Mouse (Mus musculus) heart, adult 2 months (tissue): ENCODE measurements around the gene Anks1b. TPM values are rescaled to one million over a fixed set of nuclear protein-coding genes. Genes with fewer than 3 reads are reported as not detected.

Experiments
- DNase-seq, 2 experiments: peaks; one replicate each; pipeline ENCODE4 v3.0.0; 2021
- H3K27ac ChIP-seq: fragments of 200-600 bp; 2 replicates; pipeline ENCODE4 v1.8.1; 2022
- H3K27me3 ChIP-seq: fragments of 200-500 bp; 2 replicates; pipeline ENCODE4 v1.6.1; 2012; ENCODE audit warnings: mild to moderate bottlenecking, low read length, inconsistent platforms, mixed read lengths; ENCODE audit not compliant: control insufficient read depth, insufficient read depth
- H3K36me3 ChIP-seq: fragments of 200-500 bp; 2 replicates; pipeline ENCODE4 v1.6.1; 2012; ENCODE audit warnings: low read length, inconsistent platforms; ENCODE audit not compliant: control insufficient read depth, insufficient read depth
- H3K4me1 ChIP-seq: fragments of 200-500 bp; 2 replicates; pipeline ENCODE4 v1.6.1; 2011; ENCODE audit warnings: low read length; ENCODE audit not compliant: control insufficient read depth, insufficient read depth
- H3K4me3 ChIP-seq: fragments of 200-600 bp; 2 replicates; pipeline ENCODE4 v1.8.1; 2022
- H3K79me2 ChIP-seq: fragments of 200-500 bp; replicated peaks from 2 replicates; pipeline ENCODE4 v1.6.1; 2012; ENCODE audit warnings: mild to moderate bottlenecking, inconsistent platforms, low read length, moderate library complexity, mixed read lengths; ENCODE audit not compliant: control insufficient read depth, insufficient read depth
- H3K9ac ChIP-seq: fragments of 200-500 bp; 2 replicates; pipeline ENCODE4 v1.6.1; 2012; ENCODE audit warnings: low read depth, mild to moderate bottlenecking, control low read depth, inconsistent platforms, low read length, mixed read lengths
- CTCF ChIP-seq: fragments of 200-600 bp; IDR thresholded peaks from 2 replicates; pipeline ENCODE4 v1.8.1; 2022; ENCODE audit warnings: antibody characterized with exemption, mild to moderate bottlenecking, moderate library complexity
- EP300 ChIP-seq: fragments of 200-500 bp; IDR thresholded peaks from 2 replicates; pipeline ENCODE4 v1.6.1; 2011; ENCODE audit warnings: low read depth, low read length, control low read depth; ENCODE audit not compliant: insufficient read depth
- POLR2A ChIP-seq: fragments of 200-500 bp; IDR thresholded peaks from 2 replicates; pipeline ENCODE4 v1.6.1; 2011; ENCODE audit warnings: mild to moderate bottlenecking, low read depth, low read length, control low read depth; ENCODE audit not compliant: insufficient read depth
- WGBS: fragments of 180-500 bp; shearing (Covaris S2); methylation state at CpG from one replicate; pipeline ENCODE4 v1.1.7; 2018; 5-methylcytosine and 5-hydroxymethylcytosine counted together
- intact Hi-C: fragments of 180-260 bp; cut with DNase I; formaldehyde crosslinking; loops from one replicate; pipeline ENCODE4 v1.15.1; 2025
- polyA plus RNA-seq: library from polyadenylated mRNA; depleted of rRNA; stranded (reverse); fragments of >200 nt; gene quantifications from 2 replicates; pipeline ENCODE4 v1.2.3, GENCODE M21; 2012
- total RNA-seq, 2 experiments: library from RNA; stranded (reverse); gene quantifications; 2 replicates each; pipeline ENCODE4 v1.2.3; 2021

The Anks1b gene
- total and polyA plus RNA-seq, 3 experiments = 0.16 to 0.80 (median 0.52) TPM

GRCm38 (mm10) chr10:90081630-90082029 is 208.3 kb downstream of the Anks1b start:
- H3K27me3 ChIP-seq = no peaks in the 10 kb centered on the region
- DNase-seq = no peak
- H3K9ac ChIP-seq = no peak overlapping the region
- no peak overlapping the region for H3K4me3 ChIP-seq
- 15% methylated on average over 7 of the region's 7 CpGs for WGBS
- no peak overlapping the region for H3K27ac ChIP-seq
- TF ChIP-seq CTCF (peak; percentile 85), POLR2A (no peak), EP300 (no peak)
- no peaks in the 10 kb centered on the region for H3K79me2 ChIP-seq
- intact Hi-C loops = loop anchor here (1.0 kb wide), 1 partner anchor 609 kb away; no protein-coding TSS in a partner anchor
- H3K4me1 ChIP-seq = no peaks in the 10 kb centered on the region
- no peaks in the 10 kb centered on the region for H3K36me3 ChIP-seq

- Histone ChIP-seq H3K27ac (no peak overlapping the region), H3K36me3 (no peaks in the 10 kb centered on the region), H3K9ac (no peak overlapping the region), H3K79me2 (no peaks in the 10 kb centered on the region), H3K4me3 (no peak overlapping the region), H3K27me3 (no peaks in the 10 kb centered on the region), H3K4me1 (no peaks in the 10 kb centered on the region)
- no peak for DNase-seq
- intact Hi-C loops = no loop called here
- TF ChIP-seq CTCF = no peak
- no peak for TF ChIP-seq POLR2A
- TF ChIP-seq EP300 = no peak
- WGBS = 83% methylated on average over 6 of the region's 6 CpGs
Measured at GRCm38 (mm10) chr10:90093877-90094276, 220.6 kb downstream of the Anks1b start.

- intact Hi-C loops = no loop called here
- Histone ChIP-seq H3K79me2 (no peaks in the 10 kb centered on the region), H3K36me3 (no peaks in the 10 kb centered on the region), H3K4me1 (no peaks in the 10 kb centered on the region), H3K27me3 (no peaks in the 10 kb centered on the region), H3K27ac (no peak overlapping the region), H3K9ac (no peak overlapping the region), H3K4me3 (no peak overlapping the region)
- 50% methylated on average over 5 of the region's 5 CpGs for WGBS
- TF ChIP-seq EP300 (no peak), POLR2A (no peak), CTCF (no peak)
- DNase-seq = peak; percentile 28 to 38
Measured at GRCm38 (mm10) chr10:90112662-90113061, 239.4 kb downstream of the Anks1b start.

- TF ChIP-seq POLR2A (no peak), CTCF (no peak), EP300 (no peak)
- H3K4me1 ChIP-seq = no peaks in the 10 kb centered on the region
- DNase-seq = no peak
- WGBS = 43% methylated on average over 3 of the region's 3 CpGs
- no peaks in the 10 kb centered on the region for H3K27me3 ChIP-seq
- intact Hi-C loops = no loop called here
- no peak overlapping the region for H3K27ac ChIP-seq
- no peak overlapping the region for H3K4me3 ChIP-seq
- no peak overlapping the region for H3K9ac ChIP-seq
- H3K79me2 ChIP-seq = no peaks in the 10 kb centered on the region
- H3K36me3 ChIP-seq = no peaks in the 10 kb centered on the region
Measured at GRCm38 (mm10) chr10:90116867-90117266, 243.6 kb downstream of the Anks1b start.

GRCm38 (mm10) chr10:90117836-90118235 is 244.5 kb downstream of the Anks1b start:
- H3K4me1 ChIP-seq = no peaks in the 10 kb centered on the region
- H3K27ac ChIP-seq = no peak overlapping the region
- H3K9ac ChIP-seq = no peak overlapping the region
- WGBS = 82% methylated on average over 2 of the region's 2 CpGs
- intact Hi-C loops = no loop called here
- TF ChIP-seq EP300 (no peak), CTCF (no peak), POLR2A (no peak)
- H3K36me3 ChIP-seq = no peaks in the 10 kb centered on the region
- H3K79me2 ChIP-seq = no peaks in the 10 kb centered on the region
- no peak for DNase-seq
- H3K4me3 ChIP-seq = no peak overlapping the region
- H3K27me3 ChIP-seq = no peaks in the 10 kb centered on the region

GRCm38 (mm10) chr10:90137538-90137937 is 264.2 kb downstream of the Anks1b start:
- Histone ChIP-seq H3K4me1 (no peaks in the 10 kb centered on the region), H3K9ac (no peak overlapping the region), H3K27me3 (no peaks in the 10 kb centered on the region), H3K27ac (no peak overlapping the region), H3K79me2 (no peaks in the 10 kb centered on the region), H3K4me3 (no peak overlapping the region), H3K36me3 (no peaks in the 10 kb centered on the region)
- intact Hi-C loops = no loop called here
- no peak for DNase-seq
- TF ChIP-seq POLR2A = no peak
- TF ChIP-seq EP300 = no peak
- no peak for TF ChIP-seq CTCF

- Histone ChIP-seq H3K79me2 (no peaks in the 10 kb centered on the region), H3K4me3 (no peak overlapping the region), H3K36me3 (no peaks in the 10 kb centered on the region), H3K27me3 (no peaks in the 10 kb centered on the region), H3K27ac (no peak overlapping the region), H3K4me1 (no peaks in the 10 kb centered on the region), H3K9ac (no peak overlapping the region)
- no peak for DNase-seq
- TF ChIP-seq POLR2A (no peak), CTCF (no peak)
- intact Hi-C loops = no loop called here
Measured at GRCm38 (mm10) chr10:90140947-90141346, 267.6 kb downstream of the Anks1b start.
